Mouse (Mus musculus): Measurements from ENCODE around the gene Hif1an. TPM values are rescaled to one million over a fixed set of nuclear protein-coding genes. Genes with fewer than 3 reads are reported as not detected.

Hif1an gene
- polyA plus RNA-seq, 1 experiment from 2014 or later, result 44.2 TPM

- Histone ChIP-seq H3K36me3 (no peaks in the 10 kb centered on the region), H3K9ac (no peak overlapping the region), H3K27me3 (no peaks in the 10 kb centered on the region), H3K4me1 (no peaks in the 10 kb centered on the region), H3K4me2 (replicated peaks) (no peak overlapping the region), H3K9me3 (peaks cover 8% of the 10 kb centered on the region; the same call in 1 of the 2 replicates), H3K4me3 (no peak overlapping the region), H3K27ac (no peak overlapping the region)
- 73% methylated on average over 8 of the region's 8 CpGs for WGBS
- no peak for ATAC-seq (ENCODE audit: insufficient number of reproducible peaks, insufficient read depth, low FRiP score, low TSS enrichment)
These were observed 25.2 kb upstream of the Hif1an start for GRCm38 (mm10) chr19:44537416-44537815.

DNA sequence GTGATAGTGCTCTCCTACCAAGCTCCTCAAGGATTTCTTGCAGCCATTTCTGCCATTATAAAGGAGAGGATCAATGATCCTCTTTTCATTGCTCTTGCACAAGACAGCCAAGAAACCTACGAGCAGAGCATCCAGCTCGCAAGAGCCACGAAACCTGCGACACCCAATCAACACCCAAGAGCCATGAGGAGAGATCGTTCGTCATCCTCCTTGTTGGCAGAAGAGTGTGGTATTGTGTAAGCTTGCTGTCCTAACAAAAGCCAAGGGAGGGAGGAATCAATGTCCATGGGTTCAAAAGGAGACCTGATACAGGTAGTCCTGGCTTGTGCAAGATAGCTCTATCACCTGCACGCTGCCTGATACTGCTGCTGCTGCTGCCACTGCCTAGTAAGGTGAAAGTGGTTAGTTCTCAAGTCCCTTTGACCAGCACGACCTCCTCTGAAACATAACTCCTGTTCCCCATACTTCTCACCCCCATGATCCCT is 19.9 kb upstream of the Hif1an start:
- ATAC-seq (ENCODE audit: insufficient number of reproducible peaks, insufficient read depth, low FRiP score, low TSS enrichment), result no peak
- H3K4me2 ChIP-seq (replicated peaks), result no peak overlapping the region
- no peak overlapping the region for H3K9ac ChIP-seq
- H3K27ac ChIP-seq, result no peak overlapping the region
- H3K9me3 ChIP-seq, result peaks cover 8% of the 10 kb centered on the region; the same call in 1 of the 2 replicates
- peaks cover 15% of the 10 kb centered on the region for H3K27me3 ChIP-seq
- peaks cover under 1% of the 10 kb centered on the region; the same call in 1 of the 2 replicates for H3K36me3 ChIP-seq
- 89% methylated on average over 8 of the region's 8 CpGs for WGBS
- peaks cover 3% of the 10 kb centered on the region; the same call in 1 of the 2 replicates for H3K4me1 ChIP-seq
- no peak overlapping the region for H3K4me3 ChIP-seq

DNA sequence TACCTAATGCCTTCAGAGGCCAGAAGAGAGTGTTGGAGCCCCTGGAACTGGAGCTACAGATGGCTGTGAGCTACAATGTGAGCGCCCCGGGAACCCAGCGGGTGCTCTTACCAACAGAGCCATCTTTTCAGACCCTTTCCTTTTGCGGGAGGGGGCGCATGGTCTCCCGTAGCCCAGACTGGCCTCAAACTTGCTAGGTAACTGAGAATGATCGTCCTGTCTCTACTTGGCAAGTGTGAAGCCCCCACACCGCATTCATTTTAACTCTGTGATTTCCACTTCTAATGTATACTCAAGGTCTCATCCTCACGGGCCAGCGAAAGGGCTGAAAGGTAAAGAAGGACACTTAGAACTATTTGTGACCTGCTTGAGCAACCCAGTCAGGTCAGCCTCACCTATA is 18.3 kb upstream of the Hif1an start:
- H3K4me1 ChIP-seq, result peaks cover 3% of the 10 kb centered on the region; the same call in 1 of the 2 replicates
- no peak overlapping the region for H3K27ac ChIP-seq
- peaks cover 17% of the 10 kb centered on the region for H3K36me3 ChIP-seq
- peaks cover 15% of the 10 kb centered on the region for H3K27me3 ChIP-seq
- 60% methylated on average over 10 of the region's 10 CpGs for WGBS
- no peak for ATAC-seq (ENCODE audit: insufficient number of reproducible peaks, insufficient read depth, low FRiP score, low TSS enrichment)
- 0 out of 2 replicates have a peak overlapping the region, but pooled peaks have one; percentile 64 for H3K4me2 ChIP-seq (replicated peaks)
- H3K9ac ChIP-seq, result no peak overlapping the region
- H3K4me3 ChIP-seq, result no peak overlapping the region
- peaks cover 8% of the 10 kb centered on the region; the same call in 1 of the 2 replicates for H3K9me3 ChIP-seq

- H3K4me3 ChIP-seq, result no peak overlapping the region
- 3% methylated on average over 13 of the region's 13 CpGs for WGBS
- peaks cover 15% of the 10 kb centered on the region for H3K27me3 ChIP-seq
- H3K4me2 ChIP-seq (replicated peaks), result peak overlapping the region; percentile 64
- H3K36me3 ChIP-seq, result peaks cover 21% of the 10 kb centered on the region
- H3K9ac ChIP-seq, result no peak overlapping the region
- H3K4me1 ChIP-seq, result peaks cover 3% of the 10 kb centered on the region; the same call in 1 of the 2 replicates
- no peak overlapping the region for H3K27ac ChIP-seq
- ATAC-seq (ENCODE audit: insufficient number of reproducible peaks, insufficient read depth, low FRiP score, low TSS enrichment), result no peak
- H3K9me3 ChIP-seq, result peaks cover 8% of the 10 kb centered on the region; the same call in 1 of the 2 replicates
These were observed 17.9 kb upstream of the Hif1an start for GRCm38 (mm10) chr19:44544775-44545174.

DNA sequence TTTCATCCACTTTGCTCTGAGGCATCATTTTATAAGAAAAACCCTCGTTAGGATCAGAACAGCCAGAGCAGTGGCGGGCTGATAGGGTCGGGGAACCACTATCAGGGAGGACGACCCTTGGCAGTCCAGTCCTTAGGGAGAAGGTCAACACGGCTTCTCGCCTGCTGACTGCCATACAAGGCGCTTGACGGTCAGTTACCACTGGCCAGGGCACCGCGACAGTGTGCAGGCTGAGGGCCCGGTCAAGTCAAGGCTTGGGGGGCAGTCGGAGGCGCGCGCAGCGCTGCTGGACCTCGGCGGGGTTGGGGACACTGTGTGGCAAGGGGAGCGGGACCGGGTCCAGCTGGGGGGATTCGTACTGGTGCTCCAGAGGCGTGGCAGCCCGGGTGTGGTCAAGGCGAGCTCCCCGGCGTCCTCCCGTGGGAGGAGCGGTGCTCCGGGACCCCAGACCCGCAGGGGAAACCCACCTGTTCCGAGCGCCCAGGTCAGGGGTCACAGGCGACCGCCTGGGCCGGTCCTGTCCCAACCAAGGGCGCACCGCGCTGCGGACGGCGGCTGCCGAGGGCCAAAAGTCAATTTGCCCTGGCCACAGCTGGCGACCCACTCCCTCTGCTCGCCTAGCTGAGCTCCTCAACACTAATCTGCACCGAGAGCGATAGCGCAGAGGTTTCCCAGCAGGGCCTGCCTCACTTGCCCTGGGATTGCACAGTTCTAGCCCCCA is 17.2 kb upstream of the Hif1an start, which contains the start of gene Sec31b:
Gene Sec31b (minus strand): TSS at position 544 of the 721 bp plus-strand sequence.
- H3K27me3 ChIP-seq, result peaks cover 15% of the 10 kb centered on the region
- H3K4me3 ChIP-seq, result peak within 1 kb of the TSS; percentile 45
- WGBS, result 1% methylated on average over 47 of the region's 47 CpGs
- H3K9me3 ChIP-seq, result peaks cover 4% of the 10 kb centered on the region; the same call in 1 of the 2 replicates
- ATAC-seq (ENCODE audit: insufficient number of reproducible peaks, insufficient read depth, low FRiP score, low TSS enrichment), result 0 out of 2 replicates have a peak, but pooled peaks have one; percentile 69
- H3K4me2 ChIP-seq (replicated peaks), result peak within 1 kb of the TSS; percentile 64
- peak within 1 kb of the TSS; percentile 32 for H3K9ac ChIP-seq
- H3K4me1 ChIP-seq, result peaks cover 3% of the 10 kb centered on the region; the same call in 1 of the 2 replicates
- H3K36me3 ChIP-seq, result peaks cover 28% of the 10 kb centered on the region
- H3K27ac ChIP-seq, result no peak within 1 kb of the TSS

DNA sequence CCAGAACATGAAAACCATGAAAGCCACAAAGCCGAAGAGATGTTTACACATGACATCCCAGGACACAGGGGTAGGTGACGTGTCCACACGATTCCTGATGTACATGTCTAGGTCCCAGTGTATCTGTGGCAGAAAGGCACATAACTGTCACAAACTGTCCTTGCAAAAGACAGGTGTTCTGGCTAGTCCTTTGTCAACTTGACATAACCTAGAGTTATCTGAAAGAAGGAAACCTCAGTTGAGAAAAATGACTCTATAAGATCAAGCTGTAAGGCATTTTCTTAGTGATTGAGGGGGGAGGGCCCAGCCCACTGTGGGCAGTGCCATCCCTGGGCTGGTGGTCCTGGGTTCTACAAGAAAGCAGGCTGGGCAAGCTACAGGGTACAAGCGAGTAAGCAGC is 9.9 kb upstream of the Hif1an start, which contains the start of gene Gm20538:
Gene Gm20538 (minus strand): TSS at position 101 of the 400 bp plus-strand sequence.
- H3K36me3 ChIP-seq, result peaks cover 57% of the 10 kb centered on the region
- no peaks in the 10 kb centered on the region for H3K27me3 ChIP-seq
- no peak within 1 kb of the TSS for H3K4me2 ChIP-seq (replicated peaks)
- peaks cover 7% of the 10 kb centered on the region for H3K4me1 ChIP-seq
- 95% methylated on average over 4 of the region's 4 CpGs for WGBS
- H3K4me3 ChIP-seq, result no peak within 1 kb of the TSS
- no peak for ATAC-seq (ENCODE audit: insufficient number of reproducible peaks, insufficient read depth, low FRiP score, low TSS enrichment)
- H3K9ac ChIP-seq, result no peak within 1 kb of the TSS
- no peak within 1 kb of the TSS for H3K27ac ChIP-seq
- H3K9me3 ChIP-seq, result no peaks in the 10 kb centered on the region

- no peak for ATAC-seq (ENCODE audit: insufficient number of reproducible peaks, insufficient read depth, low FRiP score, low TSS enrichment)
- Histone ChIP-seq H3K36me3 (peaks cover 52% of the 10 kb centered on the region), H3K9me3 (no peaks in the 10 kb centered on the region), H3K4me1 (peaks cover 7% of the 10 kb centered on the region), H3K9ac (no peak overlapping the region), H3K4me3 (no peak overlapping the region), H3K27me3 (no peaks in the 10 kb centered on the region), H3K27ac (no peak overlapping the region), H3K4me2 (replicated peaks) (no peak overlapping the region)
- 87% methylated on average over 4 of the region's 4 CpGs for whole genome bisulfite sequencing
These were observed 9.4 kb upstream of the Hif1an start for GRCm38 (mm10) chr19:44553286-44553685.

DNA sequence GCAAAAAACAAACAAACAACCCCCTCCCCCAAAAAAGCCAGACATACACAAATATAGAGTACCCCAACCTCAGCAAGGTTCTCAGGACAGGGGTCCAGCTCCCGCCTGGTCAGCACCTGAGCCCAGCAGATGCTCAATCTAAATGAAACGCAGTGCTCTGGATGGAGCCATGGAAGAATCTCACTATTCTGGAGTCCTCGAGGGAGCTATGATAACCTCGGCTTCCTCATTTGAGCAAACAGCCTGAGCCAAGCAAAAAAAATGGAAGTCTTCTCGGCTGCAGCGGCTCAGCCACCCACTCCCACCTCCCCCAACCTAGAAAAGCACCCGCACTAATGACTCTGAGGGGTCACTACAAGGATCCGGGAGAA is 8.2 kb upstream of the Hif1an start:
- peaks cover 40% of the 10 kb centered on the region for H3K36me3 ChIP-seq
- H3K4me3 ChIP-seq, result peak overlapping the region; percentile 93
- no peaks in the 10 kb centered on the region for H3K9me3 ChIP-seq
- H3K9ac ChIP-seq, result peak overlapping the region; percentile 83
- WGBS, result 5% methylated on average over 8 of the region's 8 CpGs
- H3K27ac ChIP-seq, result no peak overlapping the region
- ATAC-seq (ENCODE audit: insufficient number of reproducible peaks, insufficient read depth, low FRiP score, low TSS enrichment), result no peak
- H3K4me2 ChIP-seq (replicated peaks), result peak overlapping the region; percentile 90
- no peaks in the 10 kb centered on the region for H3K27me3 ChIP-seq
- H3K4me1 ChIP-seq, result peaks cover 7% of the 10 kb centered on the region

GRCm38 (mm10) chr19:44554861-44555590 is 7.6 kb upstream of the Hif1an start, which contains the start of gene Ndufb8:
Gene Ndufb8, minus strand, starts transcription at chr19:44555440.
- ATAC-seq (ENCODE audit: insufficient number of reproducible peaks, insufficient read depth, low FRiP score, low TSS enrichment), result peak; percentile 88
- peaks cover 34% of the 10 kb centered on the region for H3K36me3 ChIP-seq
- no peaks in the 10 kb centered on the region for H3K27me3 ChIP-seq
- H3K9ac ChIP-seq, result peak within 1 kb of the TSS; percentile 83
- H3K4me1 ChIP-seq, result peaks cover 7% of the 10 kb centered on the region
- peak within 1 kb of the TSS; percentile 93 for H3K4me3 ChIP-seq
- WGBS, result under 1% methylated on average over 50 of the region's 50 CpGs
- peak within 1 kb of the TSS; percentile 46; the same call in 1 of the 2 replicates for H3K27ac ChIP-seq
- peak within 1 kb of the TSS; percentile 90 for H3K4me2 ChIP-seq (replicated peaks)
- no peaks in the 10 kb centered on the region for H3K9me3 ChIP-seq

DNA sequence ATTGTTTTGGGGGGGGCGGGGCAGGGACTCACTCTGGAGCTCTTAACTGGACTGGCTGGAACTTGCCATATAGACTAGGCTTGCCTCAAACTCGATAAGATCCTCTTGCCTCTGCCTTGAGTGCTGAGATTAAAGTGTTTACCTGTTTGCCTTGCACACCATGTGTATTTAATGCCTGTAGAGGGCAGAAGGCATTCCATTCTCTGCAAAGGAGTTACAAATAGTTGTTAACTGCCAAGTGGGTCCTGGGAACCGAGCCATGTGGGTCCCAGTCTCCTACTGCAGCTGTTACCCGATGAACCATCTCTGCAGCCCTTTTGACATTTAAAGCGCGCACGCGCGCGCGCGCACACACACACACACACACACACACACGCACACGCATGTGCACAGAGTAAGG is 1.4 kb downstream of the Hif1an start:
- H3K27me3 ChIP-seq, result no peaks in the 10 kb centered on the region
- H3K4me3 ChIP-seq, result peak overlapping the region; percentile 56; the same call in 1 of the 2 replicates
- H3K36me3 ChIP-seq, result peaks cover 40% of the 10 kb centered on the region
- peak overlapping the region; percentile 88 for H3K4me2 ChIP-seq (replicated peaks)
- no peak overlapping the region for H3K9ac ChIP-seq
- H3K9me3 ChIP-seq, result no peaks in the 10 kb centered on the region
- ATAC-seq (ENCODE audit: insufficient number of reproducible peaks, insufficient read depth, low FRiP score, low TSS enrichment), result no peak
- peaks cover 17% of the 10 kb centered on the region for H3K4me1 ChIP-seq
- WGBS, result 92% methylated on average over 14 of the region's 14 CpGs
- H3K27ac ChIP-seq, result no peak overlapping the region

- no peaks in the 10 kb centered on the region for H3K27me3 ChIP-seq
- ATAC-seq (ENCODE audit: insufficient number of reproducible peaks, insufficient read depth, low FRiP score, low TSS enrichment), result no peak
- peaks cover 17% of the 10 kb centered on the region for H3K4me1 ChIP-seq
- H3K9ac ChIP-seq, result no peak overlapping the region
- H3K9me3 ChIP-seq, result no peaks in the 10 kb centered on the region
- no peak overlapping the region for H3K27ac ChIP-seq
- no peak overlapping the region for H3K4me3 ChIP-seq
- H3K4me2 ChIP-seq (replicated peaks), result no peak overlapping the region
- 87% methylated on average over 3 of the region's 3 CpGs for WGBS
- peaks cover 76% of the 10 kb centered on the region for H3K36me3 ChIP-seq
These were observed 5.1 kb downstream of the Hif1an start for GRCm38 (mm10) chr19:44567763-44568162.
